Mouse (Mus musculus): Measurements from ENCODE around the gene Sntb2.
"Not testable (repeated sequence)": the region's sequence is repeated elsewhere in the genome, so short reads cannot be mapped to it uniquely, and the experiment has no call there.

Sntb2 gene

GRCm38 (mm10) chr8:106969964-106970363 lies 34.4 kb downstream of the Sntb2 start:
- in situ Hi-C loops (cut with MboI, MseI): no loop called here

- in situ Hi-C loops (cut with MboI, MseI): no loop called here
Measured at GRCm38 (mm10) chr8:106971916-106972315, 36.4 kb downstream of the Sntb2 start.

- in situ Hi-C loops (cut with MboI, MseI): no loop called here
Measured at GRCm38 (mm10) chr8:106972538-106973264, 37.2 kb downstream of the Sntb2 start.

GRCm38 (mm10) chr8:106973526-106973925 lies 38.0 kb downstream of the Sntb2 start:
- in situ Hi-C loops (cut with MboI, MseI): not testable (repeated sequence)

- in situ Hi-C loops (cut with MboI, MseI): no loop called here
Measured at GRCm38 (mm10) chr8:106974754-106975153, 39.2 kb downstream of the Sntb2 start.

GRCm38 (mm10) chr8:106975764-106976163 lies 40.2 kb downstream of the Sntb2 start:
- in situ Hi-C loops (cut with MboI, MseI): no loop called here

- in situ Hi-C loops (cut with MboI, MseI): no loop called here
Measured at GRCm38 (mm10) chr8:106976436-106976835, 40.9 kb downstream of the Sntb2 start.

GRCm38 (mm10) chr8:106978755-106979251 lies 43.3 kb downstream of the Sntb2 start:
- in situ Hi-C loops (cut with MboI, MseI): no loop called here

GRCm38 (mm10) chr8:106985404-106985821 lies 49.9 kb downstream of the Sntb2 start:
- in situ Hi-C loops (cut with MboI, MseI): no loop called here

GRCm38 (mm10) chr8:106985951-106986350 lies 50.4 kb downstream of the Sntb2 start:
- in situ Hi-C loops (cut with MboI, MseI): no loop called here

GRCm38 (mm10) chr8:106987557-106987956 lies 52.0 kb downstream of the Sntb2 start:
- in situ Hi-C loops (cut with MboI, MseI): no loop called here

GRCm38 (mm10) chr8:106991393-106991792 lies 55.8 kb downstream of the Sntb2 start:
- in situ Hi-C loops (cut with MboI, MseI): no loop called here

GRCm38 (mm10) chr8:106996339-106996738 lies 60.8 kb downstream of the Sntb2 start:
- in situ Hi-C loops (cut with MboI, MseI): not testable (repeated sequence)

GRCm38 (mm10) chr8:106997416-106997815 lies 61.9 kb downstream of the Sntb2 start:
- in situ Hi-C loops (cut with MboI, MseI): no loop called here

GRCm38 (mm10) chr8:106999068-106999467 lies 63.5 kb downstream of the Sntb2 start:
- in situ Hi-C loops (cut with MboI, MseI): no loop called here

- in situ Hi-C loops (cut with MboI, MseI): loop anchor here (5.0 to 25.0 kb wide), 2 partner anchors 75 to 290 kb away; no protein-coding TSS in a partner anchor
Measured at GRCm38 (mm10) chr8:107002532-107002931, 67.0 kb downstream of the Sntb2 start.

- in situ Hi-C loops (cut with MboI, MseI): loop anchor here (25.0 kb wide), 1 partner anchor 295 kb away; no protein-coding TSS in a partner anchor
Measured at GRCm38 (mm10) chr8:107007795-107008194, 72.2 kb downstream of the Sntb2 start.

- in situ Hi-C loops (cut with MboI, MseI): loop anchor here (25.0 kb wide), 1 partner anchor 300 kb away; no protein-coding TSS in a partner anchor
Measured at GRCm38 (mm10) chr8:107012666-107013065, 77.1 kb downstream of the Sntb2 start.

- in situ Hi-C loops (cut with MboI, MseI): loop anchor here (25.0 kb wide), 1 partner anchor 303 kb away; no protein-coding TSS in a partner anchor
Measured at GRCm38 (mm10) chr8:107014915-107015314, 79.4 kb downstream of the Sntb2 start.

- in situ Hi-C loops (cut with MboI, MseI): loop anchor here (25.0 kb wide), 1 partner anchor 311 kb away; no protein-coding TSS in a partner anchor
Measured at GRCm38 (mm10) chr8:107023479-107023878, 87.9 kb downstream of the Sntb2 start.

- in situ Hi-C loops (cut with MboI, MseI): no loop called here
Measured at GRCm38 (mm10) chr8:107029310-107029709, 93.8 kb downstream of the Sntb2 start.

GRCm38 (mm10) chr8:107030058-107030457 lies 94.5 kb downstream of the Sntb2 start:
- in situ Hi-C loops (cut with MboI, MseI): no loop called here

Data from T-helper 1 cell (primary cell).